Mouse (Mus musculus): ENCODE data around the gene Tnfrsf14. TPM values are rescaled to one million over a fixed set of nuclear protein-coding genes. Genes with fewer than 3 reads are reported as not detected.

Tnfrsf14 gene
- polyA plus RNA-seq, 1 experiment from 2014 or later, result 1.3 TPM

DNA sequence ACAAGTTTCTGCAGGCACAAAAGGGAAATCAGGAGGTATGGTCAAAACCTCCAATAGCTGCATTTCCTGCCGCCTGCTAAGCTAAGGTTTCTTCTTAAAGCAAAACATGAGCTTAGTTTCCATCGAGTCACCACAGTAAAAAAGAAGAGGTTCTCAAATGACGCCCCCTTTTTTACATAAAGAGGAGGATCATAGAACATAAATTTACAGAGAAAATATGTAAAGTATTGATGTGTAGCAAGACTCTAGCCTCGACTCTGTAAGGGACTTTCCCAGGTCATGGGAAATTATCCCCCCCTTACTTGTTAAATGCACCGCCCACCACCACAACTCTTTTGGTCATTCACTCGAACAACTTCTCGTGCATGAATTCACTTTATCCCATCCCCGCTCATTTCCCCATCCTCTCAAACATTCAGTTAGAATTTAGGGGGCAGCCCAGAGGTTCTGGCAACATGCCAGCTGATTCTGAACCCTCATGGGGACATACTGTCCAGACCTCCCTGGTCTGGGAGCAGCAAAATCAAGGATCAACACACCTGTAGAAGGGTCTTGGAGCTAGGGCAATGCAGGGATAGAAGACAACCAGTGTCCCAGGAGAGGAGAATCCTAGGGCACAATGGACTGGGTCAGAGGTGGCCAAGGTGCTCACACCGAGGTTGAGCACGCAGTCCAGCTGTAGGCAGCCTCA lies 14.4 kb upstream of the Tnfrsf14 start:
- no peak overlapping the region for H3K27ac ChIP-seq
- 76% methylated on average over 10 of the region's 10 CpGs for WGBS
- H3K9ac ChIP-seq (ENCODE audit: low read depth, low read length), result no peak overlapping the region
- H3K4me3 ChIP-seq (replicated peaks; ENCODE audit: low read depth, low read length), result no peak overlapping the region
- no peaks in the 10 kb centered on the region for H3K4me1 ChIP-seq (replicated peaks; ENCODE audit: insufficient read depth, low read length)
- ATAC-seq (replicated peaks; ENCODE audit: low FRiP score, low read depth) (no peak), DNase-seq (ENCODE audit: low spot score) (no peak)
- no peaks in the 10 kb centered on the region for H3K9me3 ChIP-seq (replicated peaks; ENCODE audit: low read length)
- TF ChIP-seq CTCF (IDR thresholded peaks at IDR 0.05; ENCODE audit: low read depth), result no peak
- H3K4me2 ChIP-seq (ENCODE audit: low read length), result no peak overlapping the region
- H3K27me3 ChIP-seq (ENCODE audit: insufficient read depth, low read length), result no peaks in the 10 kb centered on the region
- no peaks in the 10 kb centered on the region for H3K36me3 ChIP-seq (ENCODE audit: insufficient read depth, low read length)

DNA sequence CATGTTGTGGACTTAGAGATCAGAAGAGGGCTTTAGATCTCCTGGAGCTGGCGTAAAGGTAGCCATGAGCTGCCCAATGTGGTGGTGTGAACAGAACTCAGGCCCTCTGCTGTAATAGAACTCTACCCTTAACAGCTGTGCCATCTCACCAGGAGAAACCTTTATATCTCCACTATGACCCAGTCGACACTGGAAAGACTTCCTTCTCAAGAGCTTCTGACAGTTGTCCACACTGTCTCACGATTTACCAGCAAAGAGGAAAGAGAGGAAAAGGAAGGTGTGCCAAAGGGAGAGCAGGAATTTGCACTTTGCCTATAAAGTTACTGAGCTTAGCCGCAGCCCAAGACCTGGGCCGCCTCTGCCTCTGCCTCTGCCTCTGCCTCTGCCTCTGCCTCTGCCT lies 13.5 kb upstream of the Tnfrsf14 start:
- TF ChIP-seq CTCF (IDR thresholded peaks at IDR 0.05; ENCODE audit: low read depth), result no peak
- Histone ChIP-seq H3K27me3 (ENCODE audit: insufficient read depth, low read length) (no peaks in the 10 kb centered on the region), H3K4me1 (replicated peaks; ENCODE audit: insufficient read depth, low read length) (no peaks in the 10 kb centered on the region), H3K27ac (no peak overlapping the region), H3K4me3 (replicated peaks; ENCODE audit: low read depth, low read length) (no peak overlapping the region), H3K4me2 (ENCODE audit: low read length) (no peak overlapping the region), H3K9ac (ENCODE audit: low read depth, low read length) (no peak overlapping the region), H3K36me3 (ENCODE audit: insufficient read depth, low read length) (no peaks in the 10 kb centered on the region), H3K9me3 (replicated peaks; ENCODE audit: low read length) (no peaks in the 10 kb centered on the region)
- DNase-seq (ENCODE audit: low spot score) (no peak), ATAC-seq (replicated peaks; ENCODE audit: low FRiP score, low read depth) (no peak)
- WGBS, result 77% methylated on average over 5 of the region's 5 CpGs

DNA sequence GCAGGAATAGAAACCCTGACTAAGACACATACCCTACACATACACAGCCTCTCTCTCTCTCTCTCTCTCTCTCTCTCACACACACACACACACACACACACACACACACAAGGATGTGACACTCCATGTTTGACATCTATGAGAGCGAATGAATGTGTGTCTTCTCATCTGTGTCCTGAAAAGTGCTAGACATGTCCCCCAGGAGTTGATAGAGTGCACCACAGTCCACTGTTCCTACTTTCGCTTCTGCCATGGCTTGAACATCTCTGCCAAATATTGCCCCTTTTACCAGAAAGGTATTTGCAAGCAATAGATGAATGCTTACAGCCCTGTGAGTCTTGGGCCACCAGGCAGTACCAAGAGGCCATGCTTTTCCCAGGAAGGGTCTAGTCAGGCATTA lies 11.8 kb upstream of the Tnfrsf14 start:
- Histone ChIP-seq H3K9ac (ENCODE audit: low read depth, low read length) (no peak overlapping the region), H3K36me3 (ENCODE audit: insufficient read depth, low read length) (no peaks in the 10 kb centered on the region), H3K27ac (no peak overlapping the region), H3K27me3 (ENCODE audit: insufficient read depth, low read length) (no peaks in the 10 kb centered on the region), H3K4me3 (replicated peaks; ENCODE audit: low read depth, low read length) (no peak overlapping the region), H3K9me3 (replicated peaks; ENCODE audit: low read length) (no peaks in the 10 kb centered on the region), H3K4me1 (replicated peaks; ENCODE audit: insufficient read depth, low read length) (no peaks in the 10 kb centered on the region), H3K4me2 (ENCODE audit: low read length) (no peak overlapping the region)
- TF ChIP-seq CTCF (IDR thresholded peaks at IDR 0.05; ENCODE audit: low read depth), result no peak
- ATAC-seq (replicated peaks; ENCODE audit: low FRiP score, low read depth), result no peak
- 89% methylated on average over 2 of the region's 2 CpGs for WGBS
- DNase-seq (ENCODE audit: low spot score), result no peak

DNA sequence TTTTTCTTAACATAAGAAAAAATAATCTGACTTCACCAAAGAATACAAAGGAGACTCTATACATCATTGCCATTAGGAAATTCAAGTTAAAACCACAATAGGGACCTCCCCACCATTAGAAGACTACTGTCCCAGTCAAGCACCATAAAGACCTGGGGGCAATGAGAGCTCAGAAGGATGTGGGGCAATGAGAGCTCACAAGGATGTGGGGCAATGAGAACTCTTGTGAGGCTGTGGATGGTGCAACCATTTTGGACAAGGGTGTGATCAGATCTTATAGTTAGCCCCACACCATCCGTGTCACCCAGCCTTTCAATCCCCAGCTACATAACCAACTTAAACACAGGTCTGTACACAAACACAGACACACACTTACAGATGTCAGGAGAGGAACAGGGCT lies 9.4 kb upstream of the Tnfrsf14 start:
- Histone ChIP-seq H3K4me2 (ENCODE audit: low read length) (no peak overlapping the region), H3K9ac (ENCODE audit: low read depth, low read length) (no peak overlapping the region), H3K27ac (no peak overlapping the region), H3K36me3 (ENCODE audit: insufficient read depth, low read length) (no peaks in the 10 kb centered on the region), H3K27me3 (ENCODE audit: insufficient read depth, low read length) (no peaks in the 10 kb centered on the region; the same call in 1 of the 2 replicates), H3K4me1 (replicated peaks; ENCODE audit: insufficient read depth, low read length) (0 out of 2 replicates have a peak, but pooled peaks cover 3% of the 10 kb centered on the region), H3K9me3 (replicated peaks; ENCODE audit: low read length) (no peaks in the 10 kb centered on the region), H3K4me3 (replicated peaks; ENCODE audit: low read depth, low read length) (no peak overlapping the region)
- DNase-seq (ENCODE audit: low spot score), result no peak
- TF ChIP-seq CTCF (IDR thresholded peaks at IDR 0.05; ENCODE audit: low read depth), result no peak
- WGBS, result 79% methylated on average over 1 of the region's 1 CpGs
- ATAC-seq (replicated peaks; ENCODE audit: low FRiP score, low read depth), result no peak

DNA sequence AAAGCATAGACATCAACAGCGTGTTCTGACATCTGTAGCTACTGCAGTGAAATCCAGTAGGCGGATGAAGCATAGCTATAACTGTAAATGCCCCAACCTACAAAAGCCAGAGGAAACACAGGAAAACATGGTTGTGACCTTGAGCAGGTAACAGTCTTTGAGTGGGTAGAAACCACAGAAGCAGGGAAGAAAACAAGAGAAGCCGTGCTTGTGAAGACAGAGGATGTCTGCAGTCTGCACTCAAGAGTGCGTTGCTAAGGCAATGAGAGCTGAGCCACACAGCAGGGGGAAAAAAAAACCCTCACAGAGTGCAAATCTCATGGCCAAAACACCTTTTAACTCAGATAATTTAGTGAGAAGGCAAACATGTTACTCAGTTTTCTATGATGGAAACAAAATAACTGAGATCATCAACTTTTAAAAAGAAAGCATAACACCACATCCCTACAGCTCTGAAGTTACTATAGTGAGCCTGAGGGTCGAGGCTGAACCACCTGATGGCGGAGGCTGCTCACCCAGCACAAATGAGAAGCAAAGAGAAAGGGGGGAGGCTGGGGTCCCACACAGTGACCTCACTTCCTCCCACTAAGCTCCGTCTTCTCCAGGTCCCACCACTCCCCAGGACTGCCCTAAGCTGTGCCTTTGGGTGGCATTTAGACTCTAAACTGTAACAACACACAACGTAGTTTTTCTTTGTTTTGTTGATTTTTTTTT lies 8.3 kb upstream of the Tnfrsf14 start:
- Histone ChIP-seq H3K27me3 (ENCODE audit: insufficient read depth, low read length) (no peaks in the 10 kb centered on the region; the same call in 1 of the 2 replicates), H3K9me3 (replicated peaks; ENCODE audit: low read length) (no peaks in the 10 kb centered on the region), H3K4me1 (replicated peaks; ENCODE audit: insufficient read depth, low read length) (0 out of 2 replicates have a peak, but pooled peaks cover 3% of the 10 kb centered on the region), H3K27ac (no peak overlapping the region), H3K36me3 (ENCODE audit: insufficient read depth, low read length) (no peaks in the 10 kb centered on the region), H3K4me3 (replicated peaks; ENCODE audit: low read depth, low read length) (no peak overlapping the region), H3K9ac (ENCODE audit: low read depth, low read length) (no peak overlapping the region), H3K4me2 (ENCODE audit: low read length) (no peak overlapping the region)
- WGBS, result 61% methylated on average over 8 of the region's 8 CpGs
- DNase-seq (ENCODE audit: low spot score), result no peak
- no peak for TF ChIP-seq CTCF (IDR thresholded peaks at IDR 0.05; ENCODE audit: low read depth)
- ATAC-seq (replicated peaks; ENCODE audit: low FRiP score, low read depth), result no peak

DNA sequence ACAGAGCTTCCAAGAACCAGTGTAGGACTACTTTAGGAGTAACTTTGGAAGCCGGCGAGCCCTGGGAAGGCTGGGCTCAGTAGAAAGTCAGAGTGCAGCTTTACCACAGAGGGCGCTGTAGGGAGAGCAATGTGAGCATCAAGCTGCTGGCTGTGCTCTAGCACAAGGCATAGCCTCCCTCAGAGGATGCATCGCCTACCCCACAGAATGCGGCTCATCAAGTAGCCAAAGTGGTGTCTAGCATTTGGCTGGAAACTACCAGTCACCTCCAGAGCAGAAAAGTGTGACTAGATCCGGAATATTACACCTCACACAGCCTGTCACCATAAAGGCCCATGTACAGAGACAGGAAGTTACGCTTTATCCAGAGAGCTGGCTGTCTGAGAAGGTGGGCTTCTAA lies 7.4 kb upstream of the Tnfrsf14 start:
- H3K9me3 ChIP-seq (replicated peaks; ENCODE audit: low read length), result no peaks in the 10 kb centered on the region
- no peak overlapping the region for H3K27ac ChIP-seq
- 75% methylated on average over 7 of the region's 7 CpGs for WGBS
- H3K27me3 ChIP-seq (ENCODE audit: insufficient read depth, low read length), result no peaks in the 10 kb centered on the region; the same call in 1 of the 2 replicates
- TF ChIP-seq CTCF (IDR thresholded peaks at IDR 0.05; ENCODE audit: low read depth), result 0 out of 2 replicates have a peak, but pooled peaks have one; percentile 1
- DNase-seq (ENCODE audit: low spot score) (no peak), ATAC-seq (replicated peaks; ENCODE audit: low FRiP score, low read depth) (no peak)
- H3K4me3 ChIP-seq (replicated peaks; ENCODE audit: low read depth, low read length), result no peak overlapping the region
- H3K36me3 ChIP-seq (ENCODE audit: insufficient read depth, low read length), result no peaks in the 10 kb centered on the region
- H3K4me1 ChIP-seq (replicated peaks; ENCODE audit: insufficient read depth, low read length), result 0 out of 2 replicates have a peak, but pooled peaks cover 3% of the 10 kb centered on the region
- H3K4me2 ChIP-seq (ENCODE audit: low read length), result no peak overlapping the region
- H3K9ac ChIP-seq (ENCODE audit: low read depth, low read length), result no peak overlapping the region

Data from kidney, postnatal 0 days (tissue).